Mouse (Mus musculus): Measurements from ENCODE around the gene Foxr1. TPM values are rescaled to one million over a fixed set of nuclear protein-coding genes. Genes with fewer than 3 reads are reported as not detected.
"Not testable (repeated sequence)": the region's sequence is repeated elsewhere in the genome, so short reads cannot be mapped to it uniquely, and the experiment has no call there.

The Foxr1 gene
- polyA plus RNA-seq, 1 experiment: 0.63 TPM

DNA sequence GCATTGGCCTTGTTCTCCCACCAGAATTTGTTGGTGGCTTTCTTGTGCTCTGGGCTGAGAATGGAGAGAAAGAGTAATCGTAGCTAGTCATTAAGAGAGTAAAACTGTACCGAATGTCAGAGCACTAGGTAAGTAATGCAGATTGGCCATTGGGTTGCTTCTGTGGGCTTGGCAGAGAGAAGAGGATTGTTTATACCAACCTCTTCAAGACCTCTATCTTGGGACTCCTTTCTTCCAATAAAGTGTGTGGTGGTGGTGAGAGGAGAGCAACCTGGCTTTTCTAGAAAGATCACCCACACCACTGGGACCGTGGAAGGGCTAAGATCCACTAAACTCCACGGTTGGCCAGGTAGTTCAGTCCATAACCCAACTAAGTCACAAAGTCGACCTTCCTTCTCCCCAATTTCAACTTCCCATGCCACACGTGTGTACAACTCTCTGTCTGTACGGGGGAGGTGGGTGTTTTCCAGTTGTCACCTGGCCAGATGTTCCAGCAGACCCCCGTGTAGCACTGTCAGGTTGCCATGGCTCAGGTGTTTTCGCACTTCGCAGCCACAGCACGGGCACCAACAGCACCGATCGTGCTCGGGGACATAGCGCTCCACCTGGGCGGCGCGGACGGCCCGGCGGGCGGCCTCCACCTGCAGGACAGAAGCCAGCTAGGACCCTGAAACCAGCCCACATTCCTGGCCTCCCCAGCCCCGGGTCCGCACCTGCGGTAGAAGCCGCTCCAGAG, 23.6 kb downstream of the Foxr1 start:
- DNase-seq (ENCODE audit: low spot score): no peak

DNA sequence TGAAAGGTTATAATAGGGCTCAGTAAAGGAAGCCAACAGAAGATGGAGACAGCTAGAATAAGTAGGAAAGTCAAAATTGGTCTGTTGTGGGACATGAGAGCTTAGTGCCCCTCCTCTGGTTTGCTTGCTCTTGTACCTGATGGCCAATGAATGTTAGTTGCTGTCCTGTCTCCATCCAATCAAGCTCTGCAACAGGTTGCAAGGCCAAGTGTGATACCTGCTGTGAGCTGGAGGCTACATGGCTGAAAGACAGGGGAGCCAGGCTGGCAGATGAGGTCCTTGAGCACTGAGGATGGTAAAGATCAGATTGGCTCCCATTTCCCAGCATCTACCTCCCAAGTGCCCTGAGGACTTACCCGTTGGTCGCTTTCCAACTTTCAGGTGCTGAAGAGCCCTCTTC, 28.2 kb downstream of the Foxr1 start:
- no peak for DNase-seq (ENCODE audit: low spot score)

DNA sequence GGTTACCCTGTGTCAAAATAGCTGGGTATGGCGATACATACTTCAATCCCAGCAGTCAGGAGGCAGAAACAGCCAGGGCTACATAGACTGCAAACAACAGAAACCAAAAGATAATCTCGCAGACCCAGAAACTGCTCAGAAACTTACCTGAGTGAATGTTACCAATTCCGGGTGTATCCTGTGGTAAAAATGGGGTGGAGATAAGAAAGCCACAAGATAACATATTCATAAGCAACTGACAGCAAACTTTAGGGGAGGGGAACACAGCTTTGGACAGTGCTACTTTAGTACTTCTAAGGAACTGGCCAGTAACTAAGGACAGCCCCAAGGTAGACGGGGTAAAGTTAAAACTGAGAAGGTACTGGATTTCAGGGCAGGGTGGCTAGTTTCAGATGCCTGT, 28.6 kb downstream of the Foxr1 start:
- no peak for DNase-seq (ENCODE audit: low spot score)

DNA sequence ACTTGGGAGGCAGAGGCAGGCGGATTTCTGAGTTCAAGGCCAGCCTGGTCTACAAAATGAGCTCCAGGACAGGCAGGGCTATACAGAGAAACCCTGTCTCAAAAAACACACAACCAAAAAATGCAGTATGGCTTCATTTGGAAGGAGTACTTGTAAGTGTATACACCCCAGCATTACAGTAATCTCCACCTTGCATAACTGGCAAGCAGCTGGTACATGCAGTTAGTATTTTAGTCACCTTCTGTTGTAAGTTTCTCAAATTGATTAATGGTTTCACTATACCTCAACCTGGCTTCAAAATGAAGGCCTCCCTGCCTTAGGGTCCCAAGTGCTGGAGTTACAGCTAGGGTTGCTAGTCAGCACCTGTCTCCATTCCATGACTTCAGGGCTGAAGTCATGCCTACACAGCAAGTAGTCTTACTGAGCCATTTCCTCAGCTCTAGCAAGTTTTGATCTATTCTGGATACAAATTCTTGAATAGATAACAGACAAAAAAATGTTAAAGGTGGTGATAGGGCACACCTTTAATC, 29.3 kb downstream of the Foxr1 start:
- DNase-seq (ENCODE audit: low spot score): no peak

- no peak for DNase-seq (ENCODE audit: low spot score)
Observed at GRCm38 (mm10) chr9:44410647-44411336, 30.1 kb downstream of the Foxr1 start.

DNA sequence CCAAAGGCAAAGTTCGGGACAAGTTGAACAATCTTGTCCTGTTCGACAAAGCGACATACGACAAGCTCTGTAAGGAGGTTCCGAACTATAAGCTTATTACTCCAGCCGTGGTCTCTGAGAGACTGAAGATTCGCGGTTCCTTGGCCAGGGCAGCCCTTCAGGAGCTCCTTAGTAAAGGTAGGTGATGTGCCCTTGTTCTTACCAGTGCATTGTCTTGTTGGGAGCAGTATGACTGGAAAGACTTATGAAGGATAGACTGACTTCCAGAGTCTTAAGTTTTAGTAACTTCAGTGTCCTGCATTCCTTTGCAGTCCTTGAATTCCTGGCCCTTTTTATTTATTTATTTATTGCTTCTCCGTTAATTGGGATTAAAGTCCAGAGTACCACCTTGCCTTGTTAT, 32.2 kb downstream of the Foxr1 start:
- not testable (repeated sequence) for DNase-seq (ENCODE audit: low spot score)

- no peak for DNase-seq (ENCODE audit: low spot score)
Observed at GRCm38 (mm10) chr9:44407752-44408097, 33.2 kb downstream of the Foxr1 start.

GRCm38 (mm10) chr9:44406906-44407751, 33.8 kb downstream of the Foxr1 start, which contains the start of the genes Rps25 and Trappc4:
Gene Rps25 (plus strand): TSS chr9:44407139.
Gene Trappc4 (minus strand): TSS chr9:44407600.
- DNase-seq (ENCODE audit: low spot score): peak; percentile 85

GRCm38 (mm10) chr9:44405011-44405410, 35.9 kb downstream of the Foxr1 start:
- no peak for DNase-seq (ENCODE audit: low spot score)

GRCm38 (mm10) chr9:44401081-44401480, 39.9 kb downstream of the Foxr1 start:
- no peak for DNase-seq (ENCODE audit: low spot score)

- no peak for DNase-seq (ENCODE audit: low spot score)
Observed at GRCm38 (mm10) chr9:44399795-44400114, 41.2 kb downstream of the Foxr1 start.

- DNase-seq (ENCODE audit: low spot score): no peak
Observed at GRCm38 (mm10) chr9:44399114-44399794, 41.7 kb downstream of the Foxr1 start.

- no peak for DNase-seq (ENCODE audit: low spot score)
Observed at GRCm38 (mm10) chr9:44398551-44398950, 42.4 kb downstream of the Foxr1 start.

DNA sequence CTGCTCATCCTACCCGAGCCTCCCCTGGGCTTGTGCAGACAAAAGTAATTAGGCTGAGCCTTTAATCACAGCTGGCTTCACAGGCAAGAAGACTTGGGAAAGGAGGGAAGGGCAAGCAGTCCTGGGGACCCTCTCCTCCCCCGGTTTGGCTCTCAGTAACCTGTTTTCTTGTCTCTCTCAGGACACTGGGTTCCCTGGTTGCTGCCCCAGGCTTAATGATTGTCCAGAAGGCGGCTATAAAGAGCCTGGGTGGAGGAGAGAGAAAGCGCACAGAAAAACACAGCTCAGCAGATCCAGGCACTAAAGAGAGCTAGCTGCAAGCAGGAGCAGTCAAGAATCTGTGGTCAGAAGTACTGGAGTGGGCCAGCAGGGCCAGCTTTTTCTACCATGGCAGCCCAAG, 42.8 kb downstream of the Foxr1 start:
- DNase-seq (ENCODE audit: low spot score): no peak

DNA sequence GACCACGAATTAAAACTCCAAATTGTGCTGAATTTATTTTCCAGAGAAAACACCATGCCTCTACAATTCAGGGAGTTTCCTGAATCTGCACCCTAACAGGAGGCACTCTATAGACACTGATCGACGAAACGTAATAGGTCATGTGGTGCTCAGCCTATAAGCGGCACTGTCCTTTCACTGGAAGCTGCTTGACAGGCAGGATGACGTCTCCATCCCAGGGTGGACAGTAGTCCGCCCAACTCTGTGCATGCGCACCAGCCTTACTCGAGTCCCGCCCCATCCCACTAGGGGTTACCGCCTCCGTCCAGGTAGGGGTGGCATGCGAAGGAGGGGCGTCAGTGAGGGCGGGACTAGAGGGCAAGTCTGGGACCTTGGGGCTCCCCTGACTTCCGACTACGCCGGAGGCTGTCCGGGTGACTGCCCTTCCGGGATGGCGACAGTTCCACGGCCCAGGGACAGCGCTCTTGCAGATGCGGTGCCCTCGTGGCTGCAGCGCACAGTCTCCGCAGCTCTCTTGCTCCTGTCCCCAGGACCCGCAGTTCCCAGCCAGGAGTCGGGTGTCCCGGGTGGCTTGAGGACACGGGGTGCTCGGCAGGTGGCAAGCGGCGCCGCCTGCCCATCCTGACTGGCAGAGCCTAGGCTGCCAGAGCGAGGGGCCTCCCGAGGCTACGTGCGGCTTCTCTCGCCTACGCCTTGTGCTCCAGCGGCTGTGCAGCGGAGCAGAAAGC, 44.1 kb downstream of the Foxr1 start, which contains the start of gene Slc37a4:
Slc37a4 (plus strand) TSS at position 169 of the 728 bp plus-strand sequence.
- peak; percentile 81 for DNase-seq (ENCODE audit: low spot score)

GRCm38 (mm10) chr9:44391466-44391865, 49.5 kb downstream of the Foxr1 start:
- no peak for DNase-seq (ENCODE audit: low spot score)

GRCm38 (mm10) chr9:44389273-44389672, 51.7 kb downstream of the Foxr1 start:
- no peak for DNase-seq (ENCODE audit: low spot score)

DNA sequence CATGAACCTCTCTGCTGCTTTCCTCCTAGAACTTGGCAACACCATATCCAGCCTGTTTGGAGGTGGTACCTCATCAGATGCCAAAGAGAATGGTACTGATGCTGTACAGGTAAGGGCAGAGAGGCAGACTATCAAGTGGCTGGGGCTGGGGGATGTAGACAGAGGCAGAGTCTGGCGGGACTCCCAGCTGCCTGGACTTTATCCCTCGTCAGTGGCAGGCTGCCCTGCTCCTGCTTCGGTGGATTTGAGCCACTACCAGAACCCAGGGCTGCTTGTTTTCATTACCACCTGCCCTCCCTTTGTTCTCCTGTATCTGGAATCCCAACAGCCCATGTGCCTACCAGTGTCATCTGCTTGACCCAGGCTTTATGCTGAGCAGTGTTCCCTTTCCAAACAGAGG, 53.7 kb downstream of the Foxr1 start:
- DNase-seq (ENCODE audit: low spot score): no peak

DNA sequence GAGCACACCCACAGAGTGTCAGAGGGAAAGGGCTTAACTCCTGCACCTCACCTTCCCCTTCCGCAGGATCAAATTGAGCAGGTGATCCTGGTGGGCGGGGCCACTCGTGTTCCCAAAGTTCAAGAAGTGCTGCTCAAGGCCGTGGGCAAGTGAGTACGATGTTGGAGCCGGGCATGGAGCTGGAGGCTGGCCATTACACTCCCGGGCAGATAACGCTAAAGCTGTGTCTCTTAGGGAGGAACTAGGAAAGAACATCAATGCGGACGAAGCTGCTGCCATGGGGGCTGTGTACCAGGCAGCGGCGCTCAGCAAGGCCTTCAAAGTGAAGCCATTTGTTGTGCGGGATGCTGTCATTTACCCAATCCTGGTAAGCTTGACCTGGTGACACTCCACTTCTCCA, 56.3 kb downstream of the Foxr1 start:
- DNase-seq (ENCODE audit: low spot score): no peak
